Mouse (Mus musculus) lung, embryonic 14.5 days (tissue): ENCODE measurements at regions not wholly inside any gene's neighbourhood (a gene's known extent, or its start where the extent isn't known, plus 50 kb on each side); places are given as distances from the start of the nearest gene placed in this dataset.

Experiments used
- ATAC-seq: fragments of 200-750 bp; cut with Nextera tagmentation; 2 replicates; pipeline ENCODE4 v1.8.0; 2017; ENCODE audit warnings: mild to moderate bottlenecking, moderate TSS enrichment, moderate library complexity; ENCODE audit not compliant: insufficient read depth
- DNase-seq: peaks from one replicate; pipeline ENCODE4 v3.0.0-alpha.2; 2015
- H3K27ac ChIP-seq: fragments of 300-500 bp; sonication (generic); 2 replicates; pipeline ENCODE4 v1.5.1; 2014; ENCODE audit warnings: low read depth, mild to moderate bottlenecking, moderate library complexity
- H3K27me3 ChIP-seq: fragments of 300-500 bp; sonication (generic); 2 replicates; pipeline ENCODE4 v1.6.1; 2014; ENCODE audit warnings: low read length, control low read depth; ENCODE audit not compliant: insufficient read depth
- H3K36me3 ChIP-seq: fragments of 300-500 bp; sonication (generic); 2 replicates; pipeline ENCODE4 v1.6.1; 2014; ENCODE audit warnings: control low read depth; ENCODE audit not compliant: insufficient read depth
- H3K4me1 ChIP-seq: fragments of 300-500 bp; sonication (generic); 2 replicates; pipeline ENCODE4 v1.6.1; 2014; ENCODE audit warnings: antibody characterized with exemption, control low read depth; ENCODE audit not compliant: insufficient read depth
- H3K4me2 ChIP-seq: fragments of 300-500 bp; sonication (generic); 2 replicates; pipeline ENCODE4 v1.6.1; 2014; ENCODE audit warnings: mild to moderate bottlenecking
- H3K4me3 ChIP-seq: fragments of 300-500 bp; sonication (generic); 2 replicates; pipeline ENCODE4 v1.5.1; 2014; ENCODE audit warnings: low read depth, low read length
- H3K9ac ChIP-seq: fragments of 300-500 bp; sonication (generic); 2 replicates; pipeline ENCODE4 v1.6.1; 2014
- H3K9me3 ChIP-seq: fragments of 300-500 bp; sonication (generic); 2 replicates; pipeline ENCODE4 v1.6.1; 2016; ENCODE audit warnings: low read depth, low read length, control low read depth
- CTCF ChIP-seq: IDR thresholded peaks from 2 replicates; pipeline ENCODE4 v1.5.1; 2016; ENCODE audit warnings: antibody characterized with exemption, low read depth
- WGBS: fragments of 180-500 bp; shearing (Covaris S2); extraction: QIAGEN DNeasy Blood & Tissue Kit; methylation state at CpG from one replicate; pipeline ENCODE4 v1.1.7; 2014; 5-methylcytosine and 5-hydroxymethylcytosine counted together

GRCm38 (mm10) chr9:30808863-30809491, 113.3 kb downstream of the Adamts15 start:
- peak; percentile 84 for ATAC-seq
- WGBS, result 9% methylated on average over 11 of the region's 11 CpGs
- no peak overlapping the region; the same call in 1 of the 2 replicates for H3K27ac ChIP-seq

GRCm38 (mm10) chr9:30803755-30804532, 118.3 kb downstream of the Adamts15 start:
- H3K9ac ChIP-seq, result no peak overlapping the region
- no peak for ATAC-seq
- no peak for TF ChIP-seq CTCF

More at GRCm38 (mm10) chr9:30808863-30809491, 113.3 kb downstream of the Adamts15 start:
- Histone ChIP-seq H3K4me3 (no peak overlapping the region), H3K4me2 (peak overlapping the region; percentile 24; the same call in 1 of the 2 replicates), H3K9ac (no peak overlapping the region), H3K36me3 (no peaks in the 10 kb centered on the region), H3K27me3 (no peaks in the 10 kb centered on the region), H3K9me3 (no peaks in the 10 kb centered on the region), H3K4me1 (peaks cover 19% of the 10 kb centered on the region)
- TF ChIP-seq CTCF, result no peak
- peak; percentile 68 for DNase-seq

GRCm38 (mm10) chr9:30802826-30803225, 119.4 kb downstream of the Adamts15 start:
- no peaks in the 10 kb centered on the region for H3K4me1 ChIP-seq
- no peak for ATAC-seq
- no peak overlapping the region for H3K27ac ChIP-seq
- WGBS, result 53% methylated on average over 3 of the region's 3 CpGs
- no peak for TF ChIP-seq CTCF
- no peak overlapping the region for H3K9ac ChIP-seq
- H3K9me3 ChIP-seq, result no peaks in the 10 kb centered on the region
- H3K36me3 ChIP-seq, result no peaks in the 10 kb centered on the region
- no peak overlapping the region for H3K4me2 ChIP-seq
- no peak for DNase-seq
- H3K4me3 ChIP-seq, result no peak overlapping the region
- no peaks in the 10 kb centered on the region for H3K27me3 ChIP-seq

More at GRCm38 (mm10) chr9:30803755-30804532, 118.3 kb downstream of the Adamts15 start:
- no peak overlapping the region for H3K4me2 ChIP-seq
- no peaks in the 10 kb centered on the region for H3K27me3 ChIP-seq
- DNase-seq, result peak; percentile 58
- H3K4me3 ChIP-seq, result no peak overlapping the region
- no peak overlapping the region for H3K27ac ChIP-seq
- H3K36me3 ChIP-seq, result no peaks in the 10 kb centered on the region
- no peaks in the 10 kb centered on the region for H3K9me3 ChIP-seq
- peaks cover 5% of the 10 kb centered on the region; the same call in 1 of the 2 replicates for H3K4me1 ChIP-seq
- 54% methylated on average over 10 of the region's 10 CpGs for WGBS

GRCm38 (mm10) chr9:30794701-30795407, 127.4 kb downstream of the Adamts15 start:
- H3K36me3 ChIP-seq, result no peaks in the 10 kb centered on the region
- DNase-seq, result no peak

GRCm38 (mm10) chr9:30781221-30781620, 141.0 kb downstream of the Adamts15 start:
- Histone ChIP-seq H3K9ac (no peak overlapping the region), H3K27me3 (no peaks in the 10 kb centered on the region), H3K27ac (no peak overlapping the region), H3K4me3 (no peak overlapping the region), H3K4me1 (no peaks in the 10 kb centered on the region), H3K9me3 (no peaks in the 10 kb centered on the region), H3K4me2 (no peak overlapping the region), H3K36me3 (no peaks in the 10 kb centered on the region)
- no peak for ATAC-seq
- DNase-seq, result no peak
- WGBS, result 83% methylated on average over 2 of the region's 2 CpGs
- no peak for TF ChIP-seq CTCF

More at GRCm38 (mm10) chr9:30794701-30795407, 127.4 kb downstream of the Adamts15 start:
- Histone ChIP-seq H3K4me2 (no peak overlapping the region), H3K27me3 (no peaks in the 10 kb centered on the region), H3K27ac (no peak overlapping the region), H3K9ac (no peak overlapping the region), H3K4me1 (no peaks in the 10 kb centered on the region), H3K9me3 (no peaks in the 10 kb centered on the region), H3K4me3 (no peak overlapping the region)
- TF ChIP-seq CTCF, result no peak
- ATAC-seq, result no peak
- 81% methylated on average over 3 of the region's 3 CpGs for WGBS

GRCm38 (mm10) chr9:30777816-30778215, 144.4 kb downstream of the Adamts15 start:
- DNase-seq (no peak), ATAC-seq (no peak)
- H3K4me2 ChIP-seq, result no peak overlapping the region
- no peak overlapping the region for H3K9ac ChIP-seq
- 84% methylated on average over 2 of the region's 2 CpGs for WGBS
- H3K36me3 ChIP-seq, result no peaks in the 10 kb centered on the region
- H3K4me3 ChIP-seq, result no peak overlapping the region
- no peaks in the 10 kb centered on the region for H3K27me3 ChIP-seq
- no peak overlapping the region for H3K27ac ChIP-seq
- H3K4me1 ChIP-seq, result no peaks in the 10 kb centered on the region
- no peaks in the 10 kb centered on the region for H3K9me3 ChIP-seq
- no peak for TF ChIP-seq CTCF

- no peak overlapping the region for H3K9ac ChIP-seq
- ATAC-seq (no peak), DNase-seq (no peak)
- no peak for TF ChIP-seq CTCF
- no peak overlapping the region for H3K27ac ChIP-seq
- WGBS, result 43% methylated on average over 6 of the region's 6 CpGs
- no peaks in the 10 kb centered on the region for H3K4me1 ChIP-seq
- H3K36me3 ChIP-seq, result no peaks in the 10 kb centered on the region
- H3K4me2 ChIP-seq, result no peak overlapping the region
- no peaks in the 10 kb centered on the region for H3K27me3 ChIP-seq
- no peaks in the 10 kb centered on the region for H3K9me3 ChIP-seq
- no peak overlapping the region for H3K4me3 ChIP-seq
These were observed 147.1 kb downstream of the Adamts15 start for GRCm38 (mm10) chr9:30775161-30775560.
